Mouse (Mus musculus) spleen, adult 2 months (tissue): Measurements from ENCODE around the gene Dsn1.

Experiments
- CTCF ChIP-seq: fragments of 200-500 bp; IDR thresholded peaks from 2 replicates; pipeline ENCODE4 v1.5.1; 2011; ENCODE audit warnings: mild to moderate bottlenecking, inconsistent platforms; ENCODE audit not compliant: insufficient read depth, insufficient read length, insufficient replicate concordance; ENCODE audit errors: extremely low read depth
- POLR2A ChIP-seq: fragments of 200-500 bp; IDR thresholded peaks from 2 replicates; pipeline ENCODE4 v1.6.1; 2011; ENCODE audit warnings: low read depth, low read length, inconsistent platforms

GRCm38 (mm10) chr2:157037303-157037702 lies 30.3 kb upstream of the Dsn1 start:
- no peak for TF ChIP-seq CTCF
- no peak for TF ChIP-seq POLR2A
